Mouse (Mus musculus) stomach, embryonic 14.5 days (tissue): ENCODE measurements around the gene Prx. TPM values are rescaled to one million over a fixed set of nuclear protein-coding genes. Genes with fewer than 3 reads are reported as not detected.

ENCODE experiments used
- ATAC-seq: fragments of 200-750 bp; cut with Nextera tagmentation; 2 replicates; pipeline ENCODE4 v1.8.0; 2017; ENCODE audit warnings: low read depth, moderate TSS enrichment; ENCODE audit not compliant: insufficient number of reproducible peaks, insufficient read depth, low FRiP score
- H3K27ac ChIP-seq: fragments of 300-500 bp; sonication (generic); 2 replicates; pipeline ENCODE4 v1.5.1; 2014; ENCODE audit warnings: mild to moderate bottlenecking, low read length, moderate library complexity, mixed read lengths
- H3K27me3 ChIP-seq: fragments of 300-500 bp; sonication (generic); 2 replicates; pipeline ENCODE4 v1.6.1; 2014; ENCODE audit warnings: low read length, control low read depth, mixed read lengths; ENCODE audit not compliant: control insufficient read depth, insufficient read depth
- H3K36me3 ChIP-seq: fragments of 300-500 bp; sonication (generic); 2 replicates; pipeline ENCODE4 v1.6.1; 2014; ENCODE audit warnings: mild to moderate bottlenecking, control low read depth, low read length, moderate library complexity, mixed read lengths; ENCODE audit not compliant: control insufficient read depth, insufficient read depth
- H3K4me1 ChIP-seq: fragments of 300-500 bp; sonication (generic); 2 replicates; pipeline ENCODE4 v1.6.1; 2014; ENCODE audit warnings: low read length, control low read depth, mixed read lengths; ENCODE audit not compliant: control insufficient read depth, insufficient read depth
- H3K4me2 ChIP-seq: fragments of 300-500 bp; sonication (generic); replicated peaks from 2 replicates; pipeline ENCODE4 v1.6.1; 2014; ENCODE audit warnings: low read depth, low read length, control low read depth
- H3K4me3 ChIP-seq: fragments of 300-500 bp; sonication (generic); 2 replicates; pipeline ENCODE4 v1.5.1; 2014; ENCODE audit warnings: low read depth, low read length, control low read depth
- H3K9ac ChIP-seq: fragments of 300-500 bp; sonication (generic); replicated peaks from 2 replicates; pipeline ENCODE4 v1.6.1; 2014; ENCODE audit warnings: low read depth, mild to moderate bottlenecking, control low read depth, low read length, moderate library complexity, mixed read lengths
- H3K9me3 ChIP-seq: fragments of 300-500 bp; sonication (generic); 2 replicates; pipeline ENCODE4 v1.6.1; 2016; ENCODE audit warnings: low read depth, low read length, control low read depth; ENCODE audit not compliant: control insufficient read depth
- WGBS: fragments of 180-500 bp; shearing (Covaris S2); extraction: QIAGEN DNeasy Blood & Tissue Kit; methylation state at CpG from one replicate; pipeline ENCODE4 v1.1.7; 2014; 5-methylcytosine and 5-hydroxymethylcytosine counted together
- polyA plus RNA-seq: library from polyadenylated mRNA; unstranded; fragments of >200 nt; fragmentation: Nextera tagmentation; extraction: Ambion mirVana; gene quantifications from 2 replicates; pipeline ENCODE4 v1.2.1, GENCODE M21; 2014

Gene Prx
- polyA plus RNA-seq, 1 experiment from 2014 or later, result 1.4 TPM

- WGBS, result 82% methylated on average over 9 of the region's 9 CpGs
- H3K27me3 ChIP-seq, result no peaks in the 10 kb centered on the region
- H3K36me3 ChIP-seq, result peaks cover 5% of the 10 kb centered on the region
- H3K4me2 ChIP-seq, result no peak overlapping the region
- no peak overlapping the region for H3K9ac ChIP-seq
- H3K4me3 ChIP-seq, result no peak overlapping the region
- H3K4me1 ChIP-seq, result no peaks in the 10 kb centered on the region
- no peak for ATAC-seq
- H3K9me3 ChIP-seq, result 0 out of 2 replicates have a peak, but pooled peaks cover 3% of the 10 kb centered on the region
- no peak overlapping the region for H3K27ac ChIP-seq
These were observed 19.2 kb downstream of the Prx start for GRCm38 (mm10) chr7:27518314-27518713.

GRCm38 (mm10) chr7:27520104-27520503 is 21.0 kb downstream of the Prx start:
- no peak overlapping the region for H3K4me2 ChIP-seq
- H3K9ac ChIP-seq, result no peak overlapping the region
- no peak overlapping the region for H3K4me3 ChIP-seq
- H3K36me3 ChIP-seq, result peaks cover 5% of the 10 kb centered on the region
- no peak overlapping the region for H3K27ac ChIP-seq
- H3K4me1 ChIP-seq, result no peaks in the 10 kb centered on the region
- 0 out of 2 replicates have a peak, but pooled peaks cover 3% of the 10 kb centered on the region for H3K9me3 ChIP-seq
- ATAC-seq, result no peak
- no peaks in the 10 kb centered on the region for H3K27me3 ChIP-seq

- WGBS, result 61% methylated on average over 1 of the region's 1 CpGs
These were observed 21.5 kb downstream of the Prx start for GRCm38 (mm10) chr7:27520599-27520998.

DNA sequence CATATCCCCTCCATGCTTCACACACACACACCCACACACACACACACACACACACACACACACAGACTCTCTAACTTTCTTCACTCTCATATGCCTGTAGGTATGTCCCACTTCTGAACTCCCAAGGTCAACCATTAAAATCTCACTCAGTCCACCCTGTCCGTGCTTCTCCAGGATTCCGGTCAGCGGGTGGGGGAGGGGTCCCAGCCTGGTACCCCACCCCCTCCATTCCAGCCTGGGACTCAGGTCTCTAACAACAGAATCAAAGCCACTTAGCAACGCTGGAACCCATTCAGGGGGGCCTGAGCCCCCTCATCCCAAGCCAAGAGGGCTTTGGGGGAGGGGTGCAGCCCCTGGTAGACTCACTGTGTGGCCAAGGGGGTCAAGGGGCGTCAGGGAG is 23.8 kb downstream of the Prx start, which contains the start of gene Hipk4:
Gene Hipk4 (plus strand): TSS at position 301 of the 400 bp plus-strand sequence.
- no peaks in the 10 kb centered on the region for H3K27me3 ChIP-seq
- H3K4me3 ChIP-seq, result no peak within 1 kb of the TSS
- 54% methylated on average over 5 of the region's 5 CpGs for WGBS
- no peak for ATAC-seq
- no peaks in the 10 kb centered on the region for H3K4me1 ChIP-seq
- H3K4me2 ChIP-seq, result no peak within 1 kb of the TSS
- H3K27ac ChIP-seq, result no peak within 1 kb of the TSS
- H3K9me3 ChIP-seq, result 0 out of 2 replicates have a peak, but pooled peaks cover 3% of the 10 kb centered on the region
- H3K9ac ChIP-seq, result no peak within 1 kb of the TSS
- H3K36me3 ChIP-seq, result peaks cover under 1% of the 10 kb centered on the region; the same call in 1 of the 2 replicates

More at GRCm38 (mm10) chr7:27520599-27520998, 21.5 kb downstream of the Prx start:
- H3K4me2 ChIP-seq, result no peak overlapping the region
- 0 out of 2 replicates have a peak, but pooled peaks cover 3% of the 10 kb centered on the region for H3K9me3 ChIP-seq
- H3K9ac ChIP-seq, result no peak overlapping the region
- H3K36me3 ChIP-seq, result peaks cover 5% of the 10 kb centered on the region
- no peak overlapping the region for H3K27ac ChIP-seq
- no peaks in the 10 kb centered on the region for H3K4me1 ChIP-seq
- no peak overlapping the region for H3K4me3 ChIP-seq
- no peaks in the 10 kb centered on the region for H3K27me3 ChIP-seq
- ATAC-seq, result no peak

DNA sequence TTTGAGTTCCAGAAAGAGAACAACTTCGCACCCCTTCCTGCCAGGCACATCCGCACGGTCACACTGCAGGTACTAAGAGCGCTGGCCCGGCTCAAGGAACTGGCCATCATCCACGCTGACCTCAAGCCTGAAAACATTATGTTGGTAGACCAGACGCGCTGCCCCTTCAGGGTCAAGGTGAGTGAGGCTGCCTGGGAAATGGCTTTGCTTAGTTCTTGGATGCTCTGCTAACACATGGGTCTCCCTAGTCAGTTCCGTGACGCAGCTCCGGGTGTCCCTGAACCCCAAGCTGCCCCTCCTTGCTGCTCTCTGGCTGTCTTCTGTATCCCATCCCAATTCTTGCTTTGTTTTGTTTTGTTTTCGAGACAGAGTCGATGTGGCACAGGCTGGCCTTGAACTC is 24.7 kb downstream of the Prx start:
- 91% methylated on average over 13 of the region's 13 CpGs for WGBS
- no peaks in the 10 kb centered on the region for H3K27me3 ChIP-seq

DNA sequence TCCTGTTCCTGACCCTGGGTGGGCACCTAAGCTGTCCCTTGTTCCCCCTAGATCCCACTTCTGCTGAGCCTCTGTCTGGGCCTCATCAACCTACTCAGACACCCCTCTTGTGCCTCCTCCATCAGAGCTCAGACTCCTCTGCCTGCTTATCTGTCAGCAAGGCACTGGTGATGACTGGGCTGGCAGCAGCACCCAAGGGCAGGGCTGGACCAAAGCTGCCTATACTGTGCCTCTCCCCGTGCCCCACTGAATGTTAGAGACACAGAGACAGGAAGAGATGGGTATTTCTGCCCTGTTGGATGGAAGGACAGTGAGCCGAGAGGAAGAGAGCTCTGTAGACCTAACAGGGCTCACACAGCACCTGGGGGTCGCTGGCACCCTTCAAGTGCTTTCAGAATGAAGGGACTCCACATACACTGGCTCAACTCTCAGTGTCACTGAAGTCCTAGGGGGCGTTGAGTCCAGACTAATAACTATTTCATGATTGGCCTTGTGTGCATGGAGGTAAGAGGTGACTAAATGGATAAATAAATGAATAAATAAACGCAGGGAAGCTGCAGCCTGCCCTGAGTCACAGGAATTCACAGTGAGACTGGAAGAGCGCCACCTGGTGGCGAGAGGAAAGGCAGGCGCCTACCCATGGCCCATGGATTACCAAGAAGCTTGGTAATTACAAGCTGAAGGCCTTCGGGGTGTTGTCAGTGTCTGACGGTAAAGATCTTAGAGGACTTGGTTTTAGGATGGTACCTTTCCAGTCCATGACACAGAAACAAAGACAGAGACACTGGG is 27.1 kb downstream of the Prx start:
- Histone ChIP-seq H3K4me1 (no peaks in the 10 kb centered on the region), H3K9me3 (no peaks in the 10 kb centered on the region), H3K27ac (no peak overlapping the region), H3K4me3 (no peak overlapping the region), H3K4me2 (no peak overlapping the region), H3K27me3 (no peaks in the 10 kb centered on the region), H3K9ac (no peak overlapping the region), H3K36me3 (peaks cover 3% of the 10 kb centered on the region; the same call in 1 of the 2 replicates)
- ATAC-seq, result peak; percentile 77; the same call in 1 of the 2 replicates
- 27% methylated on average over 10 of the region's 10 CpGs for WGBS

More for the DNA sequence above, 24.7 kb downstream of the Prx start:
- H3K4me3 ChIP-seq, result no peak overlapping the region
- no peak overlapping the region for H3K27ac ChIP-seq
- H3K36me3 ChIP-seq, result no peaks in the 10 kb centered on the region; the same call in 1 of the 2 replicates
- no peaks in the 10 kb centered on the region for H3K4me1 ChIP-seq
- ATAC-seq, result no peak
- no peak overlapping the region for H3K9ac ChIP-seq
- H3K4me2 ChIP-seq, result no peak overlapping the region
- 0 out of 2 replicates have a peak, but pooled peaks cover 3% of the 10 kb centered on the region for H3K9me3 ChIP-seq

GRCm38 (mm10) chr7:27529070-27529469 is 29.9 kb downstream of the Prx start:
- Histone ChIP-seq H3K27ac (no peak overlapping the region), H3K4me3 (no peak overlapping the region), H3K36me3 (peaks cover 13% of the 10 kb centered on the region), H3K4me1 (no peaks in the 10 kb centered on the region), H3K27me3 (no peaks in the 10 kb centered on the region), H3K4me2 (no peak overlapping the region), H3K9ac (no peak overlapping the region), H3K9me3 (no peaks in the 10 kb centered on the region)
- ATAC-seq, result no peak
- 82% methylated on average over 21 of the region's 21 CpGs for WGBS

GRCm38 (mm10) chr7:27530937-27531336 is 31.8 kb downstream of the Prx start:
- Histone ChIP-seq H3K4me2 (no peak overlapping the region), H3K36me3 (peaks cover 13% of the 10 kb centered on the region), H3K4me3 (no peak overlapping the region), H3K27me3 (no peaks in the 10 kb centered on the region), H3K9ac (no peak overlapping the region), H3K4me1 (no peaks in the 10 kb centered on the region), H3K27ac (no peak overlapping the region), H3K9me3 (no peaks in the 10 kb centered on the region)
- 83% methylated on average over 3 of the region's 3 CpGs for WGBS
- ATAC-seq, result no peak
